Mouse (Mus musculus): ENCODE measurements around the gene Gm9887.

DNA sequence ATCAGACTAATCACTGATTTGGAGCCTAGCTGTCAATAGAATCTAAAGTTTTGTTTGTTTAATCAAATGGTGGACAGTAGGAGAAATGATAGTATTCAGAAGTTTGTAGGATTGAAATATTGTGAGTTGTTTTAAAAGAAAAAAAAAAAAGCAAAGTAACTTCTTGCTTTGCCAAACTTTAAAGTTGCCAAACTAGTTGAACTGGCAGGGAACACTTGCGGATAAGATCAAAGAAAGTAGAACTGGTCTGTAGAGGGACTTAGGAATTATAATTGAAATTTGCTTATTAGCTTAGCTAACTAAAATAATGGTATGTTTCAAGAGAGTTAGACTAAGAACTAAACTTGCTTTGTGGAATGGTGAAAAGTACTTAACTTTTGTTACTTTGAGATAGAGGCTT, 4.9 kb upstream of the Gm9887 start:
- no peak for TF ChIP-seq CTCF (conservative IDR thresholded peaks at IDR 0.05; ENCODE audit: insufficient read depth, insufficient read length, low read depth, low read length)
- TF ChIP-seq POLR2A (IDR thresholded peaks at IDR 0.05; ENCODE audit: low read depth, low read length): no peak
